Mouse (Mus musculus): ENCODE data around the gene Srgap3.
"Not testable (repeated sequence)": the region's sequence is repeated elsewhere in the genome, so short reads cannot be mapped to it uniquely, and the experiment has no call there.

The Srgap3 gene

GRCm38 (mm10) chr6:112735054-112735453, 212.0 kb downstream of the Srgap3 start:
- no peak for DNase-seq

GRCm38 (mm10) chr6:112733942-112734341, 213.1 kb downstream of the Srgap3 start:
- no peak for DNase-seq

- no peak for DNase-seq
Measured at GRCm38 (mm10) chr6:112732434-112732833, 214.6 kb downstream of the Srgap3 start.

- no peak for DNase-seq
Measured at GRCm38 (mm10) chr6:112731386-112731785, 215.7 kb downstream of the Srgap3 start.

GRCm38 (mm10) chr6:112728760-112729422, 218.2 kb downstream of the Srgap3 start:
- DNase-seq: no peak

GRCm38 (mm10) chr6:112725468-112725867, 221.6 kb downstream of the Srgap3 start:
- DNase-seq: no peak

GRCm38 (mm10) chr6:112720409-112721080, 226.5 kb downstream of the Srgap3 start:
- no peak for DNase-seq

GRCm38 (mm10) chr6:112719983-112720382, 227.1 kb downstream of the Srgap3 start:
- no peak for DNase-seq

GRCm38 (mm10) chr6:112717168-112717567, 229.9 kb downstream of the Srgap3 start:
- DNase-seq: peak; percentile 61 to 65

- no peak for DNase-seq
Measured at GRCm38 (mm10) chr6:112713951-112714350, 233.1 kb downstream of the Srgap3 start.

- DNase-seq: not testable (repeated sequence)
Measured at GRCm38 (mm10) chr6:112702296-112702695, 244.8 kb downstream of the Srgap3 start.

- peak; percentile 67 to 81 for DNase-seq
Measured at GRCm38 (mm10) chr6:112700392-112700791, 246.7 kb downstream of the Srgap3 start.

GRCm38 (mm10) chr6:112699115-112699514, 248.0 kb downstream of the Srgap3 start:
- DNase-seq: no peak

- DNase-seq: peak; percentile 87 to 91
Measured at GRCm38 (mm10) chr6:112696056-112696950, 250.8 kb downstream of the Srgap3 start, which contains the start of gene Rad18. Gene Rad18, minus strand, starts transcription at chr6:112696686.

- DNase-seq: no peak
Measured at GRCm38 (mm10) chr6:112694492-112694891, 252.6 kb downstream of the Srgap3 start.

- DNase-seq: no peak
Measured at GRCm38 (mm10) chr6:112691523-112691922, 255.5 kb downstream of the Srgap3 start.

GRCm38 (mm10) chr6:112688033-112688432, 259.0 kb downstream of the Srgap3 start:
- DNase-seq: no peak

GRCm38 (mm10) chr6:112686485-112686884, 260.6 kb downstream of the Srgap3 start:
- no peak for DNase-seq

GRCm38 (mm10) chr6:112684065-112684464, 263.0 kb downstream of the Srgap3 start:
- DNase-seq: no peak

Data from cerebellum, adult 18-20 months (tissue).